Mouse (Mus musculus) stomach, postnatal 0 days (tissue): ENCODE data around the gene Dusp22. TPM values are rescaled to one million over a fixed set of nuclear protein-coding genes. Genes with fewer than 3 reads are reported as not detected.

Source experiments
- ATAC-seq: fragments of 200-750 bp; cut with Nextera tagmentation; 2 replicates; pipeline ENCODE4 v1.8.0; 2017; ENCODE audit not compliant: low FRiP score, low TSS enrichment
- DNase-seq: peaks from one replicate; pipeline ENCODE4 v3.0.0-alpha.2; 2016; ENCODE audit warnings: low spot score
- H3K27ac ChIP-seq: fragments of 300-500 bp; sonication (generic); replicated peaks from 2 replicates; pipeline ENCODE4 v1.5.1; 2014; ENCODE audit warnings: mild to moderate bottlenecking, control low read depth
- H3K27me3 ChIP-seq: fragments of 300-500 bp; sonication (generic); 2 replicates; pipeline ENCODE4 v1.6.1; 2014; ENCODE audit warnings: low read length; ENCODE audit not compliant: control insufficient read depth, insufficient read depth
- H3K36me3 ChIP-seq: fragments of 300-500 bp; sonication (generic); 2 replicates; pipeline ENCODE4 v1.6.1; 2014; ENCODE audit warnings: low read length, mixed read lengths; ENCODE audit not compliant: control insufficient read depth, insufficient read depth
- H3K4me1 ChIP-seq: fragments of 300-500 bp; sonication (generic); replicated peaks from 2 replicates; pipeline ENCODE4 v1.6.1; 2014; ENCODE audit warnings: antibody characterized with exemption; ENCODE audit not compliant: control insufficient read depth, insufficient read depth
- H3K4me2 ChIP-seq: fragments of 300-500 bp; sonication (generic); replicated peaks from 2 replicates; pipeline ENCODE4 v1.6.1; 2014; ENCODE audit warnings: low read depth, mild to moderate bottlenecking, control low read depth, moderate library complexity
- H3K4me3 ChIP-seq: fragments of 300-500 bp; sonication (generic); 2 replicates; pipeline ENCODE4 v1.5.1; 2014; ENCODE audit warnings: low read depth, low read length, control low read depth
- H3K9ac ChIP-seq: fragments of 300-500 bp; sonication (generic); 2 replicates; pipeline ENCODE4 v1.6.1; 2014; ENCODE audit warnings: mild to moderate bottlenecking, low read length, control low read depth, mixed read lengths
- H3K9me3 ChIP-seq: fragments of 300-500 bp; sonication (generic); 2 replicates; pipeline ENCODE4 v1.6.1; 2016; ENCODE audit warnings: low read length; ENCODE audit not compliant: control insufficient read depth
- CTCF ChIP-seq: IDR thresholded peaks from 2 replicates; pipeline ENCODE4 v1.5.1; 2016; ENCODE audit warnings: antibody characterized with exemption, low read depth, mild to moderate bottlenecking, moderate library complexity
- EP300 ChIP-seq: optimal IDR thresholded peaks from 2 replicates; pipeline ENCODE3; 2016; ENCODE audit warnings: antibody characterized with exemption
- WGBS: fragments of 180-500 bp; shearing (Covaris S2); extraction: QIAGEN DNeasy Blood & Tissue Kit; methylation state at CpG from one replicate; pipeline ENCODE4 v1.1.7; 2014; 5-methylcytosine and 5-hydroxymethylcytosine counted together
- polyA plus RNA-seq: library from polyadenylated mRNA; unstranded; fragments of >200 nt; fragmentation: Nextera tagmentation; extraction: Ambion mirVana; gene quantifications from 2 replicates; pipeline ENCODE4 v1.2.1, GENCODE M21; 2015

Dusp22 gene
- polyA plus RNA-seq, 1 experiment from 2014 or later, result 49.2 TPM

- Histone ChIP-seq H3K4me2 (no peak overlapping the region), H3K27me3 (no peaks in the 10 kb centered on the region), H3K27ac (no peak overlapping the region), H3K9ac (no peak overlapping the region), H3K9me3 (no peaks in the 10 kb centered on the region), H3K4me3 (no peak overlapping the region), H3K4me1 (no peaks in the 10 kb centered on the region), H3K36me3 (no peaks in the 10 kb centered on the region)
- TF ChIP-seq CTCF, result no peak
- no peak for TF ChIP-seq EP300
- 80% methylated on average over 3 of the region's 3 CpGs for WGBS
- no peak for DNase-seq
- ATAC-seq, result no peak
Measured at GRCm38 (mm10) chr13:30760374-30761090, 100.7 kb downstream of the Dusp22 start.

Other genes starting within 250 kb of the Dusp22 start
- 337 and 342 TPM in 2 replicates for gene Uqcrfs1, start 114.6 kb upstream of the Dusp22 start, polyA plus RNA-seq
- 0.04 and 0.05 TPM in 2 replicates for gene Irf4, start 89.2 kb downstream of the Dusp22 start, polyA plus RNA-seq